Mouse (Mus musculus) limb, embryonic 11.5 days (tissue): ENCODE results near the gene Sgsm2. TPM values are rescaled to one million over a fixed set of nuclear protein-coding genes. Genes with fewer than 3 reads are reported as not detected.

ENCODE experiments used
- ATAC-seq: fragments of 200-750 bp; cut with Nextera tagmentation; 2 replicates; pipeline ENCODE4 v1.8.0; 2017; ENCODE audit warnings: low read depth; ENCODE audit not compliant: insufficient number of reproducible peaks, low FRiP score, low TSS enrichment
- DNase-seq: peaks from one replicate; pipeline ENCODE4 v3.0.0-alpha.2; 2015; ENCODE audit warnings: low spot score
- H3K27ac ChIP-seq: fragments of 300-500 bp; sonication (generic); replicated peaks from 2 replicates; pipeline ENCODE4 v1.5.1; 2014; ENCODE audit warnings: low read depth, mild to moderate bottlenecking, low read length
- H3K27me3 ChIP-seq: fragments of 300-500 bp; sonication (generic); 2 replicates; pipeline ENCODE4 v1.6.1; 2014; ENCODE audit warnings: mild to moderate bottlenecking, low read length, mixed read lengths; ENCODE audit not compliant: control insufficient read depth, insufficient read depth
- H3K36me3 ChIP-seq: fragments of 300-500 bp; sonication (generic); 2 replicates; pipeline ENCODE4 v1.6.1; 2014; ENCODE audit warnings: mild to moderate bottlenecking, low read length, moderate library complexity, mixed read lengths; ENCODE audit not compliant: control insufficient read depth, insufficient read depth
- H3K4me1 ChIP-seq: fragments of 300-500 bp; sonication (generic); 2 replicates; pipeline ENCODE4 v1.6.1; 2014; ENCODE audit warnings: low read length, mixed read lengths; ENCODE audit not compliant: control insufficient read depth, insufficient read depth
- H3K4me2 ChIP-seq: fragments of 300-500 bp; sonication (generic); 2 replicates; pipeline ENCODE4 v1.6.1; 2014; ENCODE audit warnings: low read depth, mild to moderate bottlenecking, moderate library complexity; ENCODE audit not compliant: severe bottlenecking
- H3K4me3 ChIP-seq: fragments of 300-500 bp; sonication (generic); 2 replicates; pipeline ENCODE4 v1.5.1; 2014; ENCODE audit warnings: low read depth, low read length
- H3K9ac ChIP-seq: fragments of 300-500 bp; sonication (generic); 2 replicates; pipeline ENCODE4 v1.6.1; 2014; ENCODE audit warnings: mild to moderate bottlenecking, low read length
- H3K9me3 ChIP-seq: fragments of 300-500 bp; sonication (generic); 2 replicates; pipeline ENCODE4 v1.6.1; 2016; ENCODE audit warnings: low read length; ENCODE audit not compliant: control insufficient read depth
- WGBS: fragments of 180-500 bp; shearing (Covaris S2); extraction: QIAGEN DNeasy Blood & Tissue Kit; methylation state at CpG from one replicate; pipeline ENCODE4 v1.1.7; 2014; 5-methylcytosine and 5-hydroxymethylcytosine counted together
- microRNA-seq: library from miRNA; unstranded; fragments of <30 nt; microRNA quantifications from one replicate; pipeline ENCODE4, GENCODE M21; 2016
- polyA plus RNA-seq: library from polyadenylated mRNA; unstranded; fragments of >200 nt; fragmentation: Nextera tagmentation; extraction: Ambion mirVana; gene quantifications from 2 replicates; pipeline ENCODE4 v1.2.1, GENCODE M21; 2014

Gene Sgsm2
- polyA plus RNA-seq, 1 experiment from 2014 or later: 3.0 TPM

DNA sequence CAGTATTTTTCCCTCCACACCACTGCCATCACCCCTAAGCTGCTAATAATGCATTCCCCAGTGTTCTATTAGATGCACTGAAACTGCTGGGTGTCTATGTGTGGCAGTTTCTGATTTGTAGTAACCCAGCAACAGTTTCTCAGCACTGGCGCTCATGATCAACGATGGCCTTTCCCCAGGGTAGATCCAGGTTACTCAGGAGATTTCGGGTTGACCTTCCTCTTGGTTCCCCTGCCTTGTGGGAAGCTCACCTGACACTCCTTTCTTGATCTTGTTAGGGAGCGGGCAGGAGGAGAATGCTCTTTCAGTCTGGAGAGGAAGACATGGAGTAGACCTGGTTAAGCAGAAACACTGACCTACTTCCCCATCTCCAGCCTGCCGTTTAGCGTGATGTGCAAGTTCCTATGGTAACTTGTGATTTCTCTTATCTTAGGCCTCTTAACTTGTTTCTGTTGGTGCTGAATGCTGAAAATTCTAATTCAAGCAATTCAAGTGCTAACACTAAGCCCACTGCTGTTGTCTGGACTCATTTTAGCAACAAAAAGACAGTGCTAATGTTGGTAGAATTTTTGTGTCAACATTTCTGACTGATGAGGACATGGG is 88.5 kb downstream of the Sgsm2 start:
- Histone ChIP-seq H3K36me3 (peaks cover 14% of the 10 kb centered on the region), H3K27me3 (no peaks in the 10 kb centered on the region), H3K9me3 (no peaks in the 10 kb centered on the region), H3K4me3 (no peak overlapping the region), H3K9ac (no peak overlapping the region), H3K4me1 (no peaks in the 10 kb centered on the region), H3K4me2 (no peak overlapping the region), H3K27ac (no peak overlapping the region)
- WGBS: 93% methylated on average over 6 of the region's 6 CpGs
- no peak for ATAC-seq
- DNase-seq: no peak

DNA sequence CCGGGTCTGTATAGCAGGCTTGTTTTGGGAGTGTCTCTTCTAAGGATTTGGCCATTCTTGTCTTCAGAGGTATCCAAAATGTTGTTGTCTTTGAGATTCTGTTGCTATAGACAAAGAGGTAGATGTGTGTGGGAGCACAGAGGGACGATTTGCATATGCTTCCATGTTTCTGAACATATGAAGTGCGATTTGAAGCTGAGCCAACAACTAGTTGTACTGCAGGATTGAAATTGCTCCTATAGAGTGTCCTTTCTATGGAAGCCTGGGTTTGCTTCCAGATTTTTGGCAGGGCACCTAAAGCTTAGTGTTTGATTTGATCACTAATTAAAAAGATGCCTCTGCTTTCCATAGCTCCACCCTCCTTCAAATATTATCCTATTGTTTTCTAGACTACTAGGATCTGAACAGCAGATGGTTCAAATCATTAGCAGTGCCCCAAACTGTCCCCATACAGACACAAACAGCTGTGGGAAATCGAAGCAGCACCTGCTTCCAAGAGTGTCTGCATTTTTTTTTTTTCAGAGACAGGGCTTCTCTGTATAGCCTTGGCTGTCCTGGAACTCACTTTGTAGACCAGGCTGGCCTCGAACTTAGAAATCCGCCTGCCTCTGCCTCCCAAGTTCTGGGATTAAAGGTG is 89.5 kb downstream of the Sgsm2 start:
- WGBS: 91% methylated on average over 6 of the region's 6 CpGs
- H3K36me3 ChIP-seq: peaks cover 14% of the 10 kb centered on the region
- H3K4me1 ChIP-seq: no peaks in the 10 kb centered on the region
- no peaks in the 10 kb centered on the region for H3K27me3 ChIP-seq
- no peak for ATAC-seq
- no peaks in the 10 kb centered on the region for H3K9me3 ChIP-seq
- DNase-seq: no peak
- no peak overlapping the region for H3K4me2 ChIP-seq
- no peak overlapping the region for H3K4me3 ChIP-seq
- no peak overlapping the region for H3K27ac ChIP-seq
- H3K9ac ChIP-seq: no peak overlapping the region

DNA sequence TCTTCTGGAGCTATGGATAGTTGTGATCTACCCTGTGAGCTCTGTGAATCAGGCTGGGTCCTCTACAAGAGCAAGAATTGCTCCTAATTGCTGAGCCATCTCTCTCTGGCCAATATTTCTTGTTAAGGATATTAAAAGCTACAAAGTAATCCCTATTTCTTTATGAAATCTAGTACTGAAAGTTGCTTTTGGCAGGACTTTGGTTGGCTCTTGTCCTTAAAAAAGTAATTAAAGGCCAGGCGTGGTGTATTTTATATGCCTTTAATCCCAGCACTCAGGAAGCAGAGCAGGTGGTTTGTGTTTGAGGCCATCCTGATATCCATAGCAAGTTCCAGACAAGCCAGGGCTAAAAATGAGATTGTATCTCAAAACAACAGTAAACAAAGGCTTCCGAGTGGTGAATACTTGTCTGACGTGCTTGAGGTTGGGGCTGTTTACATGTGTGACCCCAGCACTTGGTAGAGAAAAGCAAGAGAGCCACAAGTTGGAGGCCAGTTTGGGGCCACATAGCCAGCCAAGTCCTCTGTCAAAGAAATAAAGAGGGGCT is 92.7 kb downstream of the Sgsm2 start:
- Histone ChIP-seq H3K27me3 (no peaks in the 10 kb centered on the region), H3K4me2 (no peak overlapping the region), H3K4me3 (no peak overlapping the region), H3K36me3 (peaks cover 19% of the 10 kb centered on the region), H3K4me1 (no peaks in the 10 kb centered on the region), H3K9ac (no peak overlapping the region), H3K9me3 (no peaks in the 10 kb centered on the region), H3K27ac (no peak overlapping the region)
- ATAC-seq (no peak), DNase-seq (no peak)
- WGBS: 85% methylated on average over 3 of the region's 3 CpGs

DNA sequence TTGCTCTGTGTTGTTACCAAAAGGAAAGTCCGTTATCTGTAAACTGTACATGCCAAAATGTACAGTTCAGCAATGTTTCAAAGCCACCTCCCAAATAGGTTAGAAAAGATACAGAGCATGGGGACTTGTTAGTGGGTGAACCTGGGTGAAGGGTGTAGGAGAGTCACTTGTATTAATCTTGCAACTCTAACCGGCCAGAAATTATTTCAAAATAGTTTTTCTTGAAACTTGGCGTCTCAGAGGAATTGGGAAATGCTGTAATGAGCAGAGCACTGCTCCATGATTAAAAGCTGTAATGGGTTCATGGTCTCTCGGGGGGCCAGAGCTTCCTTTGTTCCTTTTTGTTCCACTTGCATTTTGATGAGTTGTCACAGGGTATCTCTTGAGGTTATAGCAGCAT is 96.2 kb downstream of the Sgsm2 start:
- no peaks in the 10 kb centered on the region for H3K27me3 ChIP-seq
- no peak for DNase-seq
- no peak overlapping the region for H3K4me3 ChIP-seq
- no peak overlapping the region for H3K9ac ChIP-seq
- peaks cover 16% of the 10 kb centered on the region; the same call in 1 of the 2 replicates for H3K36me3 ChIP-seq
- no peak for ATAC-seq
- no peaks in the 10 kb centered on the region for H3K9me3 ChIP-seq
- no peak overlapping the region for H3K27ac ChIP-seq
- H3K4me2 ChIP-seq: no peak overlapping the region
- no peaks in the 10 kb centered on the region for H3K4me1 ChIP-seq
- WGBS: 89% methylated on average over 4 of the region's 4 CpGs

Small RNA genes lying within 50 kb of the gene (microRNA-seq; reads per million reads assigned to microRNA genes)
- gene Mir6926: not detected

Other genes with a start within 250 kb of the Sgsm2 start
- 14.0 and 16.0 TPM in 2 replicates for gene Cluh, start 247.6 kb downstream of the Sgsm2 start, polyA plus RNA-seq
- gene Pafah1b1, start 172.4 kb downstream of the Sgsm2 start, polyA plus RNA-seq: 77.5 and 83.3 TPM in 2 replicates
- gene Mettl16, start 126.2 kb downstream of the Sgsm2 start, polyA plus RNA-seq: 51.6 and 54.7 TPM in 2 replicates
- gene Mnt, start 66.1 kb downstream of the Sgsm2 start, polyA plus RNA-seq: 5.1 and 5.5 TPM in 2 replicates
- gene Tsr1, start 1.0 kb upstream of the Sgsm2 start, polyA plus RNA-seq: 52.9 and 59.9 TPM in 2 replicates
- 18.5 and 20.8 TPM in 2 replicates for gene Smg6, start 28.8 kb upstream of the Sgsm2 start, polyA plus RNA-seq
- 23.0 and 24.5 TPM in 2 replicates for gene Srr, start 28.9 kb upstream of the Sgsm2 start, polyA plus RNA-seq